Mouse (Mus musculus) NIH3T3 (cell line): ENCODE measurements around the gene Arfip2.

Experiments
- DNase-seq: peaks from one replicate; pipeline ENCODE4 v3.0.0-alpha.2; 2012; ENCODE audit warnings: low read depth

Gene Arfip2

DNA sequence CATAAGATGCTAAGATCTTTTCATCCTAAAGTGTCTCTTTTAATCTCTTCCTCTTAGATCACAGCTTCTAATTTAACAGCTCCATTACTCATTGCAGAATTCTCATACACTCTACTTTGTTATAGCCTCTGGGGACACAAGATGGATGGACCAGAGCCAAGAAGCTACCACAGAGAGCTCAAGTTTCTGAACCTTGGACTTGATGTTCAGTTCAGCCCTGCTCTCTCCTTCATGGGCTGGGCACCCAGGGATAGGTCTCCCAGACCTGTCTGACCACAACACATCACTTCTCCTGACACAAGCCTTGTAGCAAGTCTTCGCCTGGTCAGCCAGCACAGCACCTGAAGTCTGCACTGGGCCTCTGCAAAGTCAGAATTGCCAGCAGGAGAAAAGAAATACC is 25.8 kb downstream of the Arfip2 start:
- peak; percentile 66 for DNase-seq

- DNase-seq, result no peak
Observed at GRCm38 (mm10) chr7:105611767-105612166, 28.4 kb downstream of the Arfip2 start.

DNA sequence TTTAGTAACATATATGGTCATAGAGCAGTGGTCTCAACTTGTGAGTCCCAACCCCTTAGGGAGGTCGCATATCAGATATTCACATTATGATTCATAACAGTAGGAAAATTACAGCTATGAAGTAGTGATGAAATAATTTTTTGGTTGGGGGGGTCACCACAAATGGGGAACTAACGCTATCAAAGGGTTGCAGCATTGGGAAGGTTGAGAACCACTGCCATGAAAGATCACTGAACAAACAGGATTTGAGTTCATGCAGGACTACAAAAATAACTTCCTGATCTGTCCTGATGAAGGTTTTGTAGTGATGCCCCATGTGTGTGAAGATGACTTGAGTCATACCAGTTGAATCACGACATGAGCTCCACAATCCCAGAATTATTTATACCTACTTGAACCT is 31.7 kb downstream of the Arfip2 start:
- no peak for DNase-seq

DNA sequence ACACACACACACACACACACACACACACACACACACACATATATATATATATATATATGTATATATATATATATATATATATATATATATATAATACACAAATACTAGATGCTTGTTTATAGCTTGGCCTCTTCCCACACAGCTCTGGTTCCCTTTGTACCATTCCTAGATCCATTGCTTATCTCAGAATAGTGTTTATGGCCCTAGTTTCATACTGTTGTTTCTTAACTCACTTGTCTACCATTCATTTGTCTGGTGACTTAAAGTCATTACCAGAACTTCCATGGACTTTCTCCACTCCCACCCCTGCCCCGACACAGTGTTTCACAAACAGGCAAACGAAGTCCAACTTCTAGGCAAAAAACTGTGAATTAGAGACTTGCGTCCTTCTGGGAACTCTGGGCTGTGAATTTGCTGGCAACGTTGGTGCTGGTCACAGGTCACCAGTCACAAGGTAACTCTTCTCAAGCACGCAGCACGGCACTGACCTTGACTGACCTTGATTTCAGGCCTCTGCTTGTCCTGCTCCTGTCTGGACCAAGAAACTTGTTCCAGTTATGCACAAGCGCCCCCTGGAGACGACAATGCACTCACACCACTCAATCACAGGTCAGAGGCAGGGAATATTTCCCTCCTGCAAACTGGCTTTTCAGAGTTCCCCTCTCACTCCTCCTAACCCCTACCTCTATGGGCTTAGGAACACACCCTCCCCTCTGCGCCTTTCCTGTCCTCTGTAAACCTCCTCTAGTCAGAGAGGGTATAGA is 37.2 kb downstream of the Arfip2 start:
- DNase-seq, result peak; percentile 82

GRCm38 (mm10) chr7:105590097-105590496 is 50.1 kb downstream of the Arfip2 start:
- DNase-seq, result no peak

GRCm38 (mm10) chr7:105588325-105588912 is 51.8 kb downstream of the Arfip2 start:
- DNase-seq, result peak; percentile 33
